Mouse (Mus musculus) heart, embryonic 10.5 days (tissue): Measurements from ENCODE around the gene Nav3. TPM values are rescaled to one million over a fixed set of nuclear protein-coding genes. Genes with fewer than 3 reads are reported as not detected.

Experiments used
- DNase-seq: peaks from one replicate; pipeline ENCODE4 v3.0.0-alpha.2; 2017; ENCODE audit warnings: low spot score
- H3K27ac ChIP-seq: fragments of 300-500 bp; sonication (generic); 2 replicates; pipeline ENCODE4 v1.5.1; 2016; ENCODE audit warnings: mild to moderate bottlenecking
- H3K27me3 ChIP-seq: fragments of 300-500 bp; sonication (generic); 2 replicates; pipeline ENCODE4 v1.6.1; 2016; ENCODE audit warnings: mild to moderate bottlenecking; ENCODE audit not compliant: poor library complexity, insufficient read depth, severe bottlenecking
- H3K36me3 ChIP-seq: fragments of 300-500 bp; sonication (generic); 2 replicates; pipeline ENCODE4 v1.6.1; 2016; ENCODE audit warnings: mild to moderate bottlenecking, moderate library complexity
- H3K4me1 ChIP-seq: fragments of 300-500 bp; sonication (generic); 2 replicates; pipeline ENCODE4 v1.6.1; 2016; ENCODE audit warnings: mild to moderate bottlenecking
- H3K4me3 ChIP-seq: fragments of 300-500 bp; sonication (generic); 2 replicates; pipeline ENCODE4 v1.5.1; 2016; ENCODE audit warnings: mild to moderate bottlenecking, moderate library complexity
- H3K9me3 ChIP-seq: fragments of 300-500 bp; sonication (generic); 2 replicates; pipeline ENCODE4 v1.6.1; 2016; ENCODE audit warnings: mild to moderate bottlenecking, moderate library complexity
- WGBS: fragments of 180-500 bp; shearing (Covaris S2); methylation state at CpG from one replicate; pipeline ENCODE4 v1.1.7; 2016; 5-methylcytosine and 5-hydroxymethylcytosine counted together
- polyA plus RNA-seq: library from polyadenylated mRNA; unstranded; fragments of >200 nt; fragmentation: Nextera tagmentation; extraction: Ambion mirVana; gene quantifications from 2 replicates; pipeline ENCODE4 v1.2.1, GENCODE M21; 2016

Nav3 gene
- polyA plus RNA-seq, result 1.0 and 1.6 TPM in 2 replicates

DNA sequence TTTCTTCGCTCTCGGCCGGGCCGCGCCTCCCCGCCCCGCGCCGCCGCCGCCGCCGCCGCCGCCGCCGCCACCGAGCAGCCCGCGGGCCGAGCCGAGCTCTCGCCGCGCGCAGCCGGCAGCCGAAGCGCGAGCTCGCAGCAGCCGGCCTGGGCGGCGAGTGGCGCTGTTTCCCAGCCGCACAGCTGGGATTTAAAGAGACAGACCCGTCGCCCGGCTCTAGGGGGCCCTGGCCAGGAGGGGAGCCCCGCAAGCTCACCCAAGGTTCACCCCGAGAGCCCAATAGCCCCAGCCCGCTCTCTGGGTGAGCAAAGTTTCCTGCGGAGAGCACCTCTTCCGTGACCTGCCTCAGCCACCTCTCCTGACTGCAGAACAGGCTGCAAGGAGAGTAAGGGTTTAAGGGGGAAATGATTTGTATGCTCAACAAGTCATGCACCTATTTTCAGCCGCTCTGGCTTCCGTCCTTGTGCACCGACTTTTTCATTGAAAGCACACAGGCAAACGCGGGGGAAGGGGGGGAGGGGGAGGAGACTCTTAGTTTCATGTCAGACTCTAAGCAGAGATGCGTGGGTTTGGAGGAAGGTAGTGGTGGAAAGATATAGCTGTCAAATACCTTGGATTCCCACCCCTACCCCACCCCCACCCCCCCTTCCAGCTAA is at the start of gene Nav3:
Nav3 (minus strand) TSS at position 367 of the 656 bp plus-strand sequence.
- H3K4me3 ChIP-seq, result peak within 1 kb of the TSS; percentile 68
- H3K36me3 ChIP-seq, result no peaks in the 10 kb centered on the region
- peaks cover 10% of the 10 kb centered on the region; the same call in 1 of the 2 replicates for H3K4me1 ChIP-seq
- WGBS, result 3% methylated on average over 37 of the region's 50 CpGs
- DNase-seq, result peak; percentile 79
- no peaks in the 10 kb centered on the region for H3K9me3 ChIP-seq
- H3K27ac ChIP-seq, result peak within 1 kb of the TSS; percentile 74
- H3K27me3 ChIP-seq, result peaks cover 21% of the 10 kb centered on the region

DNA sequence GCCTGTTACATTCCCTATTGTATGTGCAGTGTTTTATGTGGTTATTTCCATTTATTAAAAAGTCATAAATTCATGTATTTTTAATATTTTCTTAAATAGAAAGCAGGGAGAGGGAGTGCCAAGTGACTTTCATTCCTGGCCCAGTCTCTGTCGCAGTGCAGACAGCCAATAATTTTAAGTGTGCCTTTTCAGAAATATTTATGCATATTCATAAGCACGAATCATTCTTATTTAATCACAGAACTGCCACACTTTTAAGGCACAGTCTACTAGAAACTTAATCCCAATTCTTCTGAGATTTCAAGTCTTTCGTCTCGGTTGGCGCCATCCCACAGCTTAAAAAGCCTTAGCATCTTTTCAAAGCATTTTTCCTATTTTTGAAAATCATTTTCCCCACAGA is 29.3 kb upstream of the Nav3 start:
- H3K4me1 ChIP-seq, result no peaks in the 10 kb centered on the region
- H3K4me3 ChIP-seq, result no peak overlapping the region
- no peaks in the 10 kb centered on the region for H3K27me3 ChIP-seq
- DNase-seq, result no peak
- no peak overlapping the region for H3K27ac ChIP-seq
- H3K9me3 ChIP-seq, result no peaks in the 10 kb centered on the region
- H3K36me3 ChIP-seq, result no peaks in the 10 kb centered on the region
- 83% methylated on average over 5 of the region's 5 CpGs for WGBS

GRCm38 (mm10) chr10:110484822-110485221 is 28.8 kb upstream of the Nav3 start:
- Histone ChIP-seq H3K4me1 (no peaks in the 10 kb centered on the region), H3K9me3 (no peaks in the 10 kb centered on the region), H3K36me3 (no peaks in the 10 kb centered on the region), H3K4me3 (no peak overlapping the region), H3K27ac (no peak overlapping the region), H3K27me3 (no peaks in the 10 kb centered on the region)
- no peak for DNase-seq
- WGBS, result 64% methylated on average over 8 of the region's 8 CpGs

DNA sequence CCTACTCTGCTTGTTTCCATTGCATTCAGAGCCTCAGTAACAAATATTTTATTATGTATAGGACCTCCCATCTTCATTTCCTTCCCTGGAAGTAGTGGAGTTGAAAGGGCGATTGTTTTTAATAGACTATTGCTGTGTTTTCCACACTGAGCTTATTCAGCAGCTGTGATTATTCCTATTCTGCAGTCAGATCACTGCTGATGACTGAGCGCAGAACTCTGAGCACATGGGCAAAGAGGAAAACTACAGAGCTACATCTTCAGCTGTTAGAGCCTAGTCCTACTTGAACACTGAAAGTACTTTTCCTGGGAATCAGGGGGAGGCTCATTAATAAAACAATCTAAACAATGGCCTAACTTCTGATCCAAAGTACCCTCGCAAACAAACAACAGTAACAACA is 23.2 kb upstream of the Nav3 start:
- Histone ChIP-seq H3K9me3 (no peaks in the 10 kb centered on the region), H3K4me3 (no peak overlapping the region), H3K27me3 (no peaks in the 10 kb centered on the region), H3K27ac (no peak overlapping the region), H3K36me3 (no peaks in the 10 kb centered on the region), H3K4me1 (no peaks in the 10 kb centered on the region)
- no peak for DNase-seq
- WGBS, result 87% methylated on average over 3 of the region's 3 CpGs

- Histone ChIP-seq H3K4me1 (no peaks in the 10 kb centered on the region), H3K27me3 (no peaks in the 10 kb centered on the region), H3K9me3 (no peaks in the 10 kb centered on the region), H3K36me3 (no peaks in the 10 kb centered on the region), H3K27ac (no peak overlapping the region), H3K4me3 (no peak overlapping the region)
- DNase-seq, result no peak
- 68% methylated on average over 11 of the region's 11 CpGs for WGBS
Measured at GRCm38 (mm10) chr10:110477689-110478314, 21.8 kb upstream of the Nav3 start.

GRCm38 (mm10) chr10:110474107-110474506 is 18.1 kb upstream of the Nav3 start:
- DNase-seq, result no peak
- Histone ChIP-seq H3K4me1 (no peaks in the 10 kb centered on the region), H3K9me3 (no peaks in the 10 kb centered on the region), H3K36me3 (no peaks in the 10 kb centered on the region), H3K27ac (no peak overlapping the region), H3K4me3 (no peak overlapping the region), H3K27me3 (no peaks in the 10 kb centered on the region)
- 59% methylated on average over 1 of the region's 1 CpGs for WGBS

DNA sequence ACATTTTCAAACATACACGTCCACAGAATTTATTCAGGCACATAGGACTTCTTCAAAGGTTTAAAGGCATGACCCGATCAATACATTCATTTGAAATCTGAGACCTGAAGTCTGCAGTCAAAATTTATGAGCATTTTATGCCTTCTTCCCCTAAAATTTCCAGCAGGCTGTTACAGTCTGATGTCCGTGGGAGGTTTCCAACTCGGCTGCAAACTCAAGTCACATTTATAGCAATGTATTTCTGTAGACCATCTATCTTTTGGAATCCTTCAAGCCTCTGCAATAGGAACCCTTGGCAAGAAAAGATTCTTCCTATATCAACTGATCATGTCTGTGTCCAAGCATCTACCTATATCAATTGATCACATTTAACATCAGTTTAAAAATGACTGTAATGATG is 13.4 kb upstream of the Nav3 start:
- H3K4me3 ChIP-seq, result no peak overlapping the region
- no peaks in the 10 kb centered on the region for H3K4me1 ChIP-seq
- no peaks in the 10 kb centered on the region for H3K9me3 ChIP-seq
- no peak for DNase-seq
- H3K36me3 ChIP-seq, result no peaks in the 10 kb centered on the region
- 85% methylated on average over 4 of the region's 4 CpGs for WGBS
- no peak overlapping the region for H3K27ac ChIP-seq
- H3K27me3 ChIP-seq, result no peaks in the 10 kb centered on the region

- WGBS, result 4% methylated on average over 44 of the region's 45 CpGs
- Histone ChIP-seq H3K9me3 (no peaks in the 10 kb centered on the region), H3K27ac (peak overlapping the region; percentile 74), H3K4me3 (peak overlapping the region; percentile 68), H3K27me3 (peaks cover 21% of the 10 kb centered on the region), H3K4me1 (peaks cover 10% of the 10 kb centered on the region; the same call in 1 of the 2 replicates), H3K36me3 (no peaks in the 10 kb centered on the region)
- no peak for DNase-seq
Measured at GRCm38 (mm10) chr10:110455063-110455837, 754 bp downstream of the Nav3 start.

GRCm38 (mm10) chr10:110453566-110453965 is 2.4 kb downstream of the Nav3 start:
- Histone ChIP-seq H3K4me3 (no peak overlapping the region), H3K27ac (no peak overlapping the region), H3K9me3 (no peaks in the 10 kb centered on the region), H3K4me1 (peaks cover 10% of the 10 kb centered on the region; the same call in 1 of the 2 replicates), H3K27me3 (peaks cover 21% of the 10 kb centered on the region), H3K36me3 (no peaks in the 10 kb centered on the region)
- 66% methylated on average over 5 of the region's 5 CpGs for WGBS
- DNase-seq, result no peak

DNA sequence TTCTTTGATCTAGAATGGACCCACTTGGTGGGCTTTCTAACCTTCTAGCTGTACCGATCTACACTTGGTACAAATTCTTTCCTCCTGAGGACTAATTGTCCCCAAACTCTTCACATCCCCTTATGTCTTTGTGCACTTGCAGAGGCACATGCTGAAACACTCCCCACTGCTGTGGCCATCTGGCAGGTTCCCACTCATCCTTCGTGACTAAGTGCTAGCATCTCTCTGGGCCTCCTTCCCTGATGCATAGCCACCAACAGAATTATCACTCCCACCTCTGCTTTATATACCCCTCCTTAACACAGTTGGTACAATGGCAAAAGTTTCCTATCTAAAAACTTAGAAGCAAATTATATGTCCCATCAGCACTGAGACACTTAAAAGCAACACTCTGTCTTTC is 15.6 kb downstream of the Nav3 start:
- WGBS, result 88% methylated on average over 2 of the region's 2 CpGs
- H3K27ac ChIP-seq, result no peak overlapping the region

GRCm38 (mm10) chr10:110431078-110431477 is 24.9 kb downstream of the Nav3 start:
- no peak for DNase-seq
- Histone ChIP-seq H3K36me3 (no peaks in the 10 kb centered on the region), H3K4me3 (no peak overlapping the region), H3K9me3 (no peaks in the 10 kb centered on the region), H3K27me3 (no peaks in the 10 kb centered on the region), H3K27ac (no peak overlapping the region), H3K4me1 (no peaks in the 10 kb centered on the region)
- WGBS, result 90% methylated on average over 3 of the region's 3 CpGs

More for the DNA sequence above, 15.6 kb downstream of the Nav3 start:
- Histone ChIP-seq H3K36me3 (no peaks in the 10 kb centered on the region), H3K4me3 (no peak overlapping the region), H3K9me3 (no peaks in the 10 kb centered on the region), H3K27me3 (no peaks in the 10 kb centered on the region), H3K4me1 (no peaks in the 10 kb centered on the region)
- no peak for DNase-seq

- no peaks in the 10 kb centered on the region for H3K27me3 ChIP-seq
- WGBS, result 74% methylated on average over 6 of the region's 6 CpGs
- DNase-seq, result no peak
- no peaks in the 10 kb centered on the region for H3K36me3 ChIP-seq
- no peak overlapping the region for H3K4me3 ChIP-seq
- no peaks in the 10 kb centered on the region for H3K9me3 ChIP-seq
- H3K27ac ChIP-seq, result no peak overlapping the region
- H3K4me1 ChIP-seq, result no peaks in the 10 kb centered on the region
Measured at GRCm38 (mm10) chr10:110429578-110429977, 26.4 kb downstream of the Nav3 start.

GRCm38 (mm10) chr10:110429052-110429451 is 27.0 kb downstream of the Nav3 start:
- DNase-seq, result no peak
- Histone ChIP-seq H3K27ac (no peak overlapping the region), H3K4me1 (no peaks in the 10 kb centered on the region), H3K36me3 (no peaks in the 10 kb centered on the region), H3K27me3 (no peaks in the 10 kb centered on the region), H3K4me3 (no peak overlapping the region), H3K9me3 (no peaks in the 10 kb centered on the region)
- WGBS, result 84% methylated on average over 2 of the region's 2 CpGs
